Mouse (Mus musculus) heart, adult 9 months (tissue): Measurements from ENCODE around the gene Cfap97d1.

Experiments
- DNase-seq, 2 experiments: peaks; one replicate each; pipeline ENCODE4 v3.0.0; 2022; ENCODE audit warnings: low spot score in 2 of 2

Cfap97d1 gene

DNA sequence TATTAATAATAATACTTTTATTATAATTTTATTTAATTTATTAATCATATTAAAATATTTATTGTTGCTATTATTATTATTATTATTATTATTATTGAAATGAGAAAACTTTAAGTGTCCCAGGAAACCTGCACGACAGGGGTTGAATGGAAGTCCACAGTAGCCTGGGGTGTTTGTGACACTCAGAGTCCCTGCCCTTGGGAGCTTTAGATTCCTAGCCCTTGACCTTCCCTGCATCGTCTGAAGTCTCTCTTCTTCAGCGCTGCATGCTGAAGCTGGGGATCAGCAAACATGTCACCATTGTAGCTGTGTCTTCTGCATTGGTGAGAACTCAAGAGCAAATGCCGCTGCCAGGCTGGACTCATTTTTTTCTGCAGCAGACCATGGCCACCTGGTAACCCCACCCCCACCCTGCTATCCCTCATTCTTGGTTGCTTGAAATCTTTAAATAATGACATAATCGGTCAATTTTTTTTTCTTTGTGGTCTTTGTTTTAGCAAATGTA is 51.4 kb downstream of the Cfap97d1 start:
- no peak for DNase-seq

DNA sequence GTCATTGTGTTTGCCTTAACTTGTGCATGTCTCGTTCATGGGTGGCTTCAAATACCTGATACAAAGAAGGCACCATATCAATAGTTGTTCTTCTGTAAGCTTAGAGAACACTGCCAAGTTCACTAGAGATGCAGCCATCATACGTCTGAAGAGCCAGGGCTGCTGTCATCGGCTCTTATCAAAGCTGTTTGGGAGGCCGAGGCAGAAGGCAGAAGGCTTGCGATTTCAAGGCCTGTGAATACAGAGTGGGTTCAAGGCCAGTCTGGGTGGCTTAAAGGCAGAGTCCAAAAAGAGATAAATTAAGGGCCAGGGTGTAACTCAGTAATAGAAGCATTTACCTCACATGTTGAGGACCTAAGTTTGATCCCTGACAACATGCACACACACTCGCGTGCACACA is 52.3 kb downstream of the Cfap97d1 start:
- no peak for DNase-seq

DNA sequence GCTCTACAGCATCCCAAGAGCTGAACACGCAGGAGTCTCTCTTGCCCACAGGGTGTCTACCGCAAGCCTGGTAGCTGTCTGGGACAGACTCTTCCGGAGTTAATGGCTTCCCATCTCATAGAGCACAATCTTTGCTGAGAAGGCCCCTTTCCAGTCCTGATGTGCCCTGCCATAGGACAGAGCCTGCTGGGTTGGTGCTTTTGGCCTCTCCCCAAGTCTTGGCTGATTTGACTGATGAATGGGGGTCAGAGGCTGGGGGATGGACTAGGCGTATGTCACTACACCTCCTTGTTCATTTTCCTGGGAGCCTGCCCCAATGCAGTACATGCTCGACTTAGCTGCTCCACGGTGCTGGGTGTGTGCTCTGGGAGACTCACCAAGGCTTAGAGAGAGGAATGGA is 53.7 kb downstream of the Cfap97d1 start:
- no peak for DNase-seq

DNA sequence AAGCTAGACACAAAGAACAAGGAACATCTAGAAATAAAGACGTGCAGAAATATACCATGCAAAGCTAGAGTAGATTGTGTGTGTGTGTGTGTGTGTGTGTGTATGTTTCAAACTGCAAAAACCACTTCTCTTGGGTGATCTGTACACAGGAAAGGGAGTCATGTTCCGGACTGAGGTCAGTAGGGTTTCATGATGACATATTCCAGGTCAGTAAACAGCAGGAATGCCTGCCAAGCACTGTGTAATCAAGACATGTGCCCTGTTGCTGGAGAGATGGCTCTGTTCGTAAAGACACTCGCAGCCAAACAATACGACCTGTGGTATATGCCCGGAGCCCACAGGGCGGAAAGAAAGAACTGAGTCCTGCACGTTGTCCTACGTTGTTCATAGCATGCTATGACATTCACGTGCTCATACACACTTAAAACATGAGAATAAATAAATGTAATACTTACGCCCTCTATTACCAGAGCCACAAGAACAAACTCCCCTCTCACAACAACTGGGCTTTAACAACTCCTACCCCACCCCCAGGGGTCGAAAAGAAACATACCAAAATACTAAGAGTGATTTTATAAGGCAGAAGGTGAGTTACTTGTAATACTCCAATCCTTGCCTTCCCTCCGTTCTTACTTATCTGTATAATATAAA is 55.5 kb downstream of the Cfap97d1 start:
- peak in 1 of 2 experiments; percentile 35 for DNase-seq

DNA sequence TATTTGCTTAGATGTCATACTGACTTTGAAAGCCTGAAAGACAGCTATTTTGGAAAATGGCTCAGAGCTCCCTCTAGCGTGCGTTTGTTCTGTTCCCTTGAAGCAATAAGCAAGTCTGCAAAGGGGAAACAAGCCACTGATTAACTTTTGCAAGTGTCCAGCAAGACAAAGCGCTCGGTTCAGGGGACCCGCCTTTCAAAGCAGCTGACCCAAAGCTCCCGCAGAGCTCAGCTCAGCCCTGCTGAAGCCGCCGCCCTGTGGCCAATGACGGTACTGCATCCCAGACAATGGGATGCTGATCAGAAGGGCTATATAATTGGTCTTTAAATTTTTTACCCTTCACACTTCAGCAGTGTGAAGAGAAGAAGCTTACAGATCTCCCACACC is 56.1 kb downstream of the Cfap97d1 start:
- peak; percentile 89 for DNase-seq

DNA sequence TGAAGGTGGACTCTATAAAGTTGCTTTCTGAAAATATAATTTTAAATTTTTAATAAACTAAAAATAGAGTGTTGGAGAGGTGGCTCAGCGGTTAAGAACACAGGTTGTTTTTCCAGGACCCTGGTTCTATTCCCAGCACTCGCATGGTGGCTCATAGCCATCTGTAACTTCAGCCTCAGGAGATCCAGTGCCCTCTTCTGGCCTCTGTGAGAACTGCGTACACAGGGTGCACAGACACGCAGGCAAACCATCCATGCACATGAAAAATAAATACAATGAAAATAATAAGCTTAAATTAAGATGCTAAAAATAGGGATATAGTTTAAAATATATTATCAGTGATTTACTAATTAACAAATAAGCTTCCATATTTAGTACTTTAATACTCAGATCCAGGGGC is 56.6 kb downstream of the Cfap97d1 start:
- DNase-seq, result no peak

DNA sequence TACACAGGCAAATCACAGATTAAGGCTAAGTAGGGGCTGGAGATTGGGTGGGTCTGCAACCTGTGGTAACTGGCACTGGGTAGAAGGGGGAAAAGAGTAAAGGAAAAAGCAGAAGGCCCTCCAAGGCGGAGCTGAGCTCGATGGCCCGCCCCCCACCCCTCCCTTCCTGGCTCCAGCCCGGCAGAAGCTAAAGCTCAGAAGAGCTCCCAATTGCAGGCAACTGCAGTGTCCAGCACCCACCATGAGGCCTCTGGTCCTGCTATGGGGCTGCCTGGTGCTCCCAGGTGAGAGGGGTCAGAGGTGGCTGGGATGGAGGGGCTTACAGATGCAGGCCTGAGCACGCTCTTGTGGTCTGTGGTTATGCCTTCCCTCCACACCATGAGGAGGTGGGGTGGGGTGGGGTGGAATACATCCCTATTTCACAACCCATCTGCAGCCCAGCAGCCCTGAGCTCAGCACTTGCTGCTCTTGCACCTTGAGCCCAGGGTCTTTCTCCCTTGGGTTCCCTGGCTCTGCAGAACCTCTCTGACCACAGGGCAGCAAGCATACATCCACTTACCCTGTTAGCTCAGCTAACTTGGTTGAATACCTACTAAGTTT is 57.4 kb downstream of the Cfap97d1 start, which contains the start of gene Cd300lg:
Gene Cd300lg, plus strand, starts transcription at position 160 of the 600 bp plus-strand sequence.
- DNase-seq, result peak in 1 of 2 experiments; percentile 68
